Mouse (Mus musculus): ENCODE results near the gene Epha10. TPM values are rescaled to one million over a fixed set of nuclear protein-coding genes. Genes with fewer than 3 reads are reported as not detected.

The Epha10 gene
- total RNA-seq (2017) = not detected in 2 replicates

- ATAC-seq (ENCODE audit: extremely low read depth, insufficient number of reproducible peaks, low FRiP score, poor library complexity, severe bottlenecking) = no peak
Observed at GRCm38 (mm10) chr4:124880599-124880998, at the start of gene Epha10. Epha10 (plus strand) TSS chr4:124880899.

GRCm38 (mm10) chr4:124832796-124833195 is 47.9 kb upstream of the Epha10 start:
- ATAC-seq (ENCODE audit: extremely low read depth, insufficient number of reproducible peaks, low FRiP score, poor library complexity, severe bottlenecking) = no peak

GRCm38 (mm10) chr4:124838035-124838700 is 42.5 kb upstream of the Epha10 start:
- ATAC-seq (ENCODE audit: extremely low read depth, insufficient number of reproducible peaks, low FRiP score, poor library complexity, severe bottlenecking) = no peak

GRCm38 (mm10) chr4:124840998-124841397 is 39.7 kb upstream of the Epha10 start:
- ATAC-seq (ENCODE audit: extremely low read depth, insufficient number of reproducible peaks, low FRiP score, poor library complexity, severe bottlenecking) = no peak

GRCm38 (mm10) chr4:124843493-124843892 is 37.2 kb upstream of the Epha10 start:
- ATAC-seq (ENCODE audit: extremely low read depth, insufficient number of reproducible peaks, low FRiP score, poor library complexity, severe bottlenecking) = peak; percentile 54; the same call in 1 of the 2 replicates

- ATAC-seq (ENCODE audit: extremely low read depth, insufficient number of reproducible peaks, low FRiP score, poor library complexity, severe bottlenecking) = peak; percentile 54
Observed at GRCm38 (mm10) chr4:124847573-124847972, 33.1 kb upstream of the Epha10 start.

GRCm38 (mm10) chr4:124849631-124850260 is 31.0 kb upstream of the Epha10 start:
- ATAC-seq (ENCODE audit: extremely low read depth, insufficient number of reproducible peaks, low FRiP score, poor library complexity, severe bottlenecking) = no peak

GRCm38 (mm10) chr4:124850261-124850913 is 30.3 kb upstream of the Epha10 start, which contains the start of gene Yrdc:
Yrdc (plus strand) TSS chr4:124850679.
- ATAC-seq (ENCODE audit: extremely low read depth, insufficient number of reproducible peaks, low FRiP score, poor library complexity, severe bottlenecking) = peak; percentile 79

- peak; percentile 14; the same call in 1 of the 2 replicates for ATAC-seq (ENCODE audit: extremely low read depth, insufficient number of reproducible peaks, low FRiP score, poor library complexity, severe bottlenecking)
Observed at GRCm38 (mm10) chr4:124850933-124851658, 29.6 kb upstream of the Epha10 start, which contains the start of gene 1110065P20Rik. 1110065P20Rik (minus strand) TSS chr4:124851196.

GRCm38 (mm10) chr4:124856294-124856693 is 24.4 kb upstream of the Epha10 start:
- no peak for ATAC-seq (ENCODE audit: extremely low read depth, insufficient number of reproducible peaks, low FRiP score, poor library complexity, severe bottlenecking)

GRCm38 (mm10) chr4:124858370-124858769 is 22.3 kb upstream of the Epha10 start:
- no peak for ATAC-seq (ENCODE audit: extremely low read depth, insufficient number of reproducible peaks, low FRiP score, poor library complexity, severe bottlenecking)

- no peak for ATAC-seq (ENCODE audit: extremely low read depth, insufficient number of reproducible peaks, low FRiP score, poor library complexity, severe bottlenecking)
Observed at GRCm38 (mm10) chr4:124860446-124860845, 20.3 kb upstream of the Epha10 start.

GRCm38 (mm10) chr4:124861283-124862188 is 19.2 kb upstream of the Epha10 start, which contains the start of gene Maneal:
Maneal (minus strand) TSS chr4:124862171.
- ATAC-seq (ENCODE audit: extremely low read depth, insufficient number of reproducible peaks, low FRiP score, poor library complexity, severe bottlenecking) = no peak

- ATAC-seq (ENCODE audit: extremely low read depth, insufficient number of reproducible peaks, low FRiP score, poor library complexity, severe bottlenecking) = no peak
Observed at GRCm38 (mm10) chr4:124872719-124873118, 8.0 kb upstream of the Epha10 start.

- no peak for ATAC-seq (ENCODE audit: extremely low read depth, insufficient number of reproducible peaks, low FRiP score, poor library complexity, severe bottlenecking)
Observed at GRCm38 (mm10) chr4:124881341-124881908, 726 bp downstream of the Epha10 start.

- ATAC-seq (ENCODE audit: extremely low read depth, insufficient number of reproducible peaks, low FRiP score, poor library complexity, severe bottlenecking) = no peak
Observed at GRCm38 (mm10) chr4:124882151-124882729, 1.5 kb downstream of the Epha10 start.

- ATAC-seq (ENCODE audit: extremely low read depth, insufficient number of reproducible peaks, low FRiP score, poor library complexity, severe bottlenecking) = no peak
Observed at GRCm38 (mm10) chr4:124888702-124889101, 8.0 kb downstream of the Epha10 start.

GRCm38 (mm10) chr4:124889935-124890334 is 9.2 kb downstream of the Epha10 start:
- no peak for ATAC-seq (ENCODE audit: extremely low read depth, insufficient number of reproducible peaks, low FRiP score, poor library complexity, severe bottlenecking)
